Mouse (Mus musculus): Measurements from ENCODE around the gene Nav2. TPM values are rescaled to one million over a fixed set of nuclear protein-coding genes. Genes with fewer than 3 reads are reported as not detected.
A peak's percentile ranks its signal among the peaks of the same experiment; 100 is the strongest.

Gene Nav2
- polyA plus RNA-seq, 1 experiment from 2014 or later, result 5.8 TPM

DNA sequence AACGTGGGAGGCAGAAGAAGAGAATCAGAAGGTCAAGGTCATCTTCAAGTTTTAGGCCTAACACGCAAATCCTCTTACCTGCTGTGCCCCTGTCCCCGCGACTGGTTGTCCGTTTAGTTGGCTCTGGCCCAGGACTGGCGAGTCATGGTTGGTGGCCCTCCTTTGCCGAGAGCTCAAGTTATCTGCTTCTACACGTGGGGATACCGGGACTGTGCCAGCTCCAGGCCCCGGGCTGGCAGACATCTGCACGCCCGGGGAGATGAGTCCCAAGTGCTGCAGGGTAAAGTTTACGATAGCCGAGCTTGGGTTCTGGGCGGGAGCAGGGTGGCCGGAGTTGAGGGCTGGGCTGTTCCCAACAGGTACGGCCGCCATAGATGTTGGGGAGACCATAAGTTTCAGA is 40.9 kb upstream of the Nav2 start:
- Histone ChIP-seq H3K4me1 (replicated peaks; ENCODE audit: control insufficient read depth, insufficient read depth, low read length) (no peaks in the 10 kb centered on the region), H3K36me3 (ENCODE audit: control insufficient read depth, insufficient read depth) (peaks cover 67% of the 10 kb centered on the region), H3K27ac (ENCODE audit: low read depth, low read length) (0 out of 2 replicates have a peak overlapping the region, but pooled peaks have one; percentile 7), H3K27me3 (replicated peaks; ENCODE audit: control insufficient read depth, insufficient read depth, low read length) (no peaks in the 10 kb centered on the region), H3K4me2 (replicated peaks; ENCODE audit: low read depth) (no peak overlapping the region), H3K9me3 (ENCODE audit: control insufficient read depth) (no peaks in the 10 kb centered on the region), H3K9ac (ENCODE audit: low read depth, low read length) (no peak overlapping the region), H3K4me3 (ENCODE audit: low read depth, low read length) (no peak overlapping the region)
- ATAC-seq, result no peak
- no peak for TF ChIP-seq CTCF (IDR thresholded peaks at IDR 0.05; ENCODE audit: low read depth)
- 91% methylated on average over 18 of the region's 18 CpGs for WGBS

GRCm38 (mm10) chr7:48870144-48870543 is 38.4 kb upstream of the Nav2 start:
- H3K4me2 ChIP-seq (replicated peaks; ENCODE audit: low read depth), result no peak overlapping the region
- TF ChIP-seq CTCF (IDR thresholded peaks at IDR 0.05; ENCODE audit: low read depth), result no peak
- H3K9me3 ChIP-seq (ENCODE audit: control insufficient read depth), result no peaks in the 10 kb centered on the region
- H3K27ac ChIP-seq (ENCODE audit: low read depth, low read length), result no peak overlapping the region
- no peak for ATAC-seq
- H3K27me3 ChIP-seq (replicated peaks; ENCODE audit: control insufficient read depth, insufficient read depth, low read length), result no peaks in the 10 kb centered on the region
- H3K4me3 ChIP-seq (ENCODE audit: low read depth, low read length), result no peak overlapping the region
- H3K4me1 ChIP-seq (replicated peaks; ENCODE audit: control insufficient read depth, insufficient read depth, low read length), result no peaks in the 10 kb centered on the region
- H3K36me3 ChIP-seq (ENCODE audit: control insufficient read depth, insufficient read depth), result peaks cover 91% of the 10 kb centered on the region
- WGBS, result 84% methylated on average over 6 of the region's 6 CpGs
- no peak overlapping the region for H3K9ac ChIP-seq (ENCODE audit: low read depth, low read length)

GRCm38 (mm10) chr7:48870579-48871180 is 37.8 kb upstream of the Nav2 start:
- Histone ChIP-seq H3K27ac (ENCODE audit: low read depth, low read length) (no peak overlapping the region), H3K4me2 (replicated peaks; ENCODE audit: low read depth) (no peak overlapping the region), H3K9me3 (ENCODE audit: control insufficient read depth) (no peaks in the 10 kb centered on the region), H3K9ac (ENCODE audit: low read depth, low read length) (no peak overlapping the region), H3K4me1 (replicated peaks; ENCODE audit: control insufficient read depth, insufficient read depth, low read length) (no peaks in the 10 kb centered on the region), H3K36me3 (ENCODE audit: control insufficient read depth, insufficient read depth) (peaks cover 91% of the 10 kb centered on the region), H3K4me3 (ENCODE audit: low read depth, low read length) (no peak overlapping the region), H3K27me3 (replicated peaks; ENCODE audit: control insufficient read depth, insufficient read depth, low read length) (no peaks in the 10 kb centered on the region)
- 94% methylated on average over 21 of the region's 21 CpGs for WGBS
- ATAC-seq, result no peak
- TF ChIP-seq CTCF (IDR thresholded peaks at IDR 0.05; ENCODE audit: low read depth), result no peak

DNA sequence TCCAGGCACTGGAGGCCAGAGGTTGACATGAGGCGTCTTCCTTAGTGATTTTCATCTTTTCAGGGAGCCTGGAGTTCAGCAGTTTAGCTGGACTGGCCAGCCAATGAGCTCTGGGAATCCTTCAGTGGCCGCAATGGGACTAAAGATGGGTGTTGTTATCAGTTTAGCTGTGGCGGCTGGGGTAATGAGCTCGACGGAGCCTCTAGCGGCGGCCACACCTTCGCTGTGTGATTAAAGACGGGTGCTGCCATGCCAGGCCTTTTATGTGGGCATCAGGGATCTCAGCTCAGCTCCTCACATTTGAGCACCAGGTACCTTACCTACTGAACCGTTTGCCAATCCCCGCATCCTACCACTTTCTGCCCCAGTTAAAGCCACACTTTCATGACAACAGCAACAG is 37.2 kb upstream of the Nav2 start:
- Histone ChIP-seq H3K27ac (ENCODE audit: low read depth, low read length) (no peak overlapping the region), H3K36me3 (ENCODE audit: control insufficient read depth, insufficient read depth) (peaks cover 90% of the 10 kb centered on the region), H3K4me1 (replicated peaks; ENCODE audit: control insufficient read depth, insufficient read depth, low read length) (no peaks in the 10 kb centered on the region), H3K4me3 (ENCODE audit: low read depth, low read length) (no peak overlapping the region), H3K9me3 (ENCODE audit: control insufficient read depth) (no peaks in the 10 kb centered on the region), H3K27me3 (replicated peaks; ENCODE audit: control insufficient read depth, insufficient read depth, low read length) (no peaks in the 10 kb centered on the region), H3K4me2 (replicated peaks; ENCODE audit: low read depth) (no peak overlapping the region), H3K9ac (ENCODE audit: low read depth, low read length) (no peak overlapping the region)
- no peak for TF ChIP-seq CTCF (IDR thresholded peaks at IDR 0.05; ENCODE audit: low read depth)
- no peak for ATAC-seq
- WGBS, result 77% methylated on average over 11 of the region's 11 CpGs

DNA sequence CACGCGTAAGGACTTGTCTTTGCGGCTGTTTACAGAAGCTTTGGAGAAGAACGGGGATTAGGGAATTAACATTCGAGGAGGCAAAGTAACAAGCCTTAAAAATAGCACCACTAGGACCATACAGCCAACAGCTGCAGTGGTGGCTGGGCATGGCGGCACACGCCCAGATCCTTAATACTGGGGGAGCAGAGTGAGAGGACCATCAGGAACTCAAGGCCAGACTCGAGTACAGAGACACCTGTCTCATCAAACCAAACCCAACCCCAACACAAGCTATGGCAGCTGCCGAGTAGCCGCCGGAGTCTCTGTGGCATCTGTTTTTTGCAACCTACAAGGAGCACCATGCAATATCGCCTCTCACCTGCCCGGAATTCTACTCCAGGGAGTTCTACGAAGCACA is 33.4 kb upstream of the Nav2 start:
- no peak overlapping the region for H3K4me3 ChIP-seq (ENCODE audit: low read depth, low read length)
- H3K36me3 ChIP-seq (ENCODE audit: control insufficient read depth, insufficient read depth), result peaks cover 59% of the 10 kb centered on the region
- 92% methylated on average over 14 of the region's 14 CpGs for WGBS
- peaks cover 11% of the 10 kb centered on the region for H3K4me1 ChIP-seq (replicated peaks; ENCODE audit: control insufficient read depth, insufficient read depth, low read length)
- no peak for ATAC-seq
- no peak overlapping the region for H3K9ac ChIP-seq (ENCODE audit: low read depth, low read length)
- H3K4me2 ChIP-seq (replicated peaks; ENCODE audit: low read depth), result no peak overlapping the region
- TF ChIP-seq CTCF (IDR thresholded peaks at IDR 0.05; ENCODE audit: low read depth), result no peak
- no peaks in the 10 kb centered on the region for H3K9me3 ChIP-seq (ENCODE audit: control insufficient read depth)
- H3K27ac ChIP-seq (ENCODE audit: low read depth, low read length), result no peak overlapping the region
- H3K27me3 ChIP-seq (replicated peaks; ENCODE audit: control insufficient read depth, insufficient read depth, low read length), result no peaks in the 10 kb centered on the region

- no peak for ATAC-seq
- H3K4me2 ChIP-seq (replicated peaks; ENCODE audit: low read depth), result no peak overlapping the region
- peak; percentile 79 for TF ChIP-seq CTCF (IDR thresholded peaks at IDR 0.05; ENCODE audit: low read depth)
- no peak overlapping the region for H3K9ac ChIP-seq (ENCODE audit: low read depth, low read length)
- 56% methylated on average over 4 of the region's 4 CpGs for WGBS
- peaks cover 45% of the 10 kb centered on the region for H3K36me3 ChIP-seq (ENCODE audit: control insufficient read depth, insufficient read depth)
- peaks cover 11% of the 10 kb centered on the region for H3K4me1 ChIP-seq (replicated peaks; ENCODE audit: control insufficient read depth, insufficient read depth, low read length)
- H3K4me3 ChIP-seq (ENCODE audit: low read depth, low read length), result no peak overlapping the region
- H3K27me3 ChIP-seq (replicated peaks; ENCODE audit: control insufficient read depth, insufficient read depth, low read length), result no peaks in the 10 kb centered on the region
- no peaks in the 10 kb centered on the region for H3K9me3 ChIP-seq (ENCODE audit: control insufficient read depth)
- 0 out of 2 replicates have a peak overlapping the region, but pooled peaks have one; percentile 47 for H3K27ac ChIP-seq (ENCODE audit: low read depth, low read length)
These were observed 32.0 kb upstream of the Nav2 start for GRCm38 (mm10) chr7:48876526-48876925.

Data from intestine, postnatal 0 days (tissue).